Mouse (Mus musculus) megakaryocyte, embryonic 14.5 days (primary cell): ENCODE data around the gene Mtfr1l.

Experiments
- FLI1 ChIP-seq: IDR thresholded peaks from 2 replicates; pipeline ENCODE4 v1.6.1; 2012; ENCODE audit warnings: low read length, inconsistent platforms, mixed read lengths
- GATA1 ChIP-seq: IDR thresholded peaks from 3 replicates; pipeline ENCODE4 v1.6.1; 2012; ENCODE audit warnings: mixed read lengths, low read length, inconsistent platforms, borderline replicate concordance

DNA sequence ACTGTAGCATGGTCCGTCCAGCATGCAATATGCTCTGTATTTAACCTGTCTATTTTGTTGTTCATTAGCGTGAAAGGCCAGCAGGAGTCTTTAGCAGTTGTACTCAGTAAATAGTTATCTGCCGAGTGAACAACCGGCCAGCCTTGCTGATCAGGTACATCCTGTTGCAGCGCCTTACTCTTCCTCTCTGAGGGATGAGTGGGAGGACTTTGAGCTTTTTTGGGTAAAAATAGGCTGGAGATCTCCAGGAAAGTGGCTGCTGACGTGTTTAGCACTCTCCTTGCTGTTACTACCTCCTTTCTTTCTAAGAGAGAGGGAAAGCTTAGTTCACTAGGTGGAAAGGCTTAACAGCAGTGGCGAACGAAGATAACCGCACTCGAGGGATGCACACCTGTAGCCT is 17.5 kb downstream of the Mtfr1l start:
- TF ChIP-seq GATA1, result no peak
- TF ChIP-seq FLI1, result no peak
